Mouse (Mus musculus) hindbrain, embryonic 10.5 days (tissue): Measurements from ENCODE around the gene Orc1. TPM values are rescaled to one million over a fixed set of nuclear protein-coding genes. Genes with fewer than 3 reads are reported as not detected.

Experiments
- polyA plus RNA-seq: library from polyadenylated mRNA; unstranded; fragments of >200 nt; fragmentation: Nextera tagmentation; extraction: Ambion mirVana; gene quantifications from 2 replicates; pipeline ENCODE4 v1.2.1, GENCODE M21; 2016

The Orc1 gene
- polyA plus RNA-seq, 1 experiment from 2014 or later: 14.4 TPM

Other genes starting within 250 kb of the Orc1 start
- 1.1 and 2.4 TPM in 2 replicates for gene Shisal2a, start 196.1 kb upstream of the Orc1 start, polyA plus RNA-seq
- gene Gpx7, start 172.5 kb upstream of the Orc1 start, polyA plus RNA-seq: 45.9 and 56.0 TPM in 2 replicates
- gene Tut4, start 120.0 kb upstream of the Orc1 start, polyA plus RNA-seq: 62.4 and 81.0 TPM in 2 replicates
- 101 and 117 TPM in 2 replicates for gene Prpf38a, start 87 bp upstream of the Orc1 start, polyA plus RNA-seq
- gene Cc2d1b, start 40.5 kb downstream of the Orc1 start, polyA plus RNA-seq: 24.8 and 26.6 TPM in 2 replicates
- gene 3110021N24Rik, start 140.2 kb downstream of the Orc1 start, polyA plus RNA-seq: 1.6 and 2.0 TPM in 2 replicates
- gene Zfyve9, start 201.4 kb downstream of the Orc1 start, polyA plus RNA-seq: 4.2 and 4.9 TPM in 2 replicates